Mouse (Mus musculus): Measurements from ENCODE around the gene Trap1. TPM values are rescaled to one million over a fixed set of nuclear protein-coding genes. Genes with fewer than 3 reads are reported as not detected.

Trap1 gene
- polyA plus RNA-seq, 1 experiment from 2014 or later: 48.4 TPM

- H3K27ac ChIP-seq: no peak overlapping the region
These were observed 63.5 kb downstream of the Trap1 start for GRCm38 (mm10) chr16:4014040-4014668.

DNA sequence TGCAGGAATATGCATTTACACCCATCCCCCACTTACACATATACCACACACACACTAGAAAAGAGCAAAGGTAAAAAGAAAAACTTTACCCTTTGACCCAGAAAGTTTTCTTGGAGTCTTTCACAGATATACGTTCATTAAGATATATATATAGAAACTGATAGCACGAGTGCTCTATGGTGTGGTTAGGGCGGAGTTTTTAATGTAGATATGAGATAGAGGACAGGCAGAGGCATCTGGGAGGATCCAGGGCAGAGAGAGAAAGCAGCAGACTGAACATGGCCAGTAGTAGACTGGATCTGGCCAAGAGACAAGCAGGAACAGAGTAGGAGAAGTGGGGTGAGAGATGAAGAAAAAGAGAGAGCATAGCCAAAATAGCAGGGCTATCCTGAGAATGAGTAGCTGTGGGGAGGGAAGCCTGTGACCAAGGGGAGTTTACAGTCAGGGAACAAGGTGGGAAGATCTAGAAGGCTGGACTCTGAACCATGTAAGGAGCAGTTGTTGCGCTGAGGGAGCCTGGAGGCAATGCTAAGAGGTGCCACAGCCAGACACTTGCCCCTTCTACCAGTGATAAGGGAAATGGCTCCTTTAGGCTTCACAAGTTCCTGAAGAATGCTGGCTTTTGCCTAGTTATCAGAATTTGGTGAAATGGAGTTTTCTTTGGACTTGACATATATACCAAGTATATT, 64.6 kb downstream of the Trap1 start:
- WGBS: 78% methylated on average over 4 of the region's 4 CpGs
- Histone ChIP-seq H3K9me3 (0 out of 2 replicates have a peak, but pooled peaks cover 9% of the 10 kb centered on the region), H3K4me3 (replicated peaks) (no peak overlapping the region), H3K27me3 (no peaks in the 10 kb centered on the region), H3K9ac (replicated peaks) (no peak overlapping the region), H3K4me2 (replicated peaks) (no peak overlapping the region), H3K27ac (no peak overlapping the region), H3K36me3 (no peaks in the 10 kb centered on the region), H3K4me1 (replicated peaks) (no peaks in the 10 kb centered on the region)
- ATAC-seq: no peak

More at GRCm38 (mm10) chr16:4014040-4014668, 63.5 kb downstream of the Trap1 start:
- 83% methylated on average over 5 of the region's 5 CpGs for WGBS
- H3K4me1 ChIP-seq (replicated peaks): no peaks in the 10 kb centered on the region
- H3K4me2 ChIP-seq (replicated peaks): no peak overlapping the region
- ATAC-seq: no peak
- no peak overlapping the region for H3K9ac ChIP-seq (replicated peaks)
- H3K27me3 ChIP-seq: no peaks in the 10 kb centered on the region
- no peak overlapping the region for H3K4me3 ChIP-seq (replicated peaks)
- H3K36me3 ChIP-seq: no peaks in the 10 kb centered on the region
- 0 out of 2 replicates have a peak, but pooled peaks cover 9% of the 10 kb centered on the region for H3K9me3 ChIP-seq

DNA sequence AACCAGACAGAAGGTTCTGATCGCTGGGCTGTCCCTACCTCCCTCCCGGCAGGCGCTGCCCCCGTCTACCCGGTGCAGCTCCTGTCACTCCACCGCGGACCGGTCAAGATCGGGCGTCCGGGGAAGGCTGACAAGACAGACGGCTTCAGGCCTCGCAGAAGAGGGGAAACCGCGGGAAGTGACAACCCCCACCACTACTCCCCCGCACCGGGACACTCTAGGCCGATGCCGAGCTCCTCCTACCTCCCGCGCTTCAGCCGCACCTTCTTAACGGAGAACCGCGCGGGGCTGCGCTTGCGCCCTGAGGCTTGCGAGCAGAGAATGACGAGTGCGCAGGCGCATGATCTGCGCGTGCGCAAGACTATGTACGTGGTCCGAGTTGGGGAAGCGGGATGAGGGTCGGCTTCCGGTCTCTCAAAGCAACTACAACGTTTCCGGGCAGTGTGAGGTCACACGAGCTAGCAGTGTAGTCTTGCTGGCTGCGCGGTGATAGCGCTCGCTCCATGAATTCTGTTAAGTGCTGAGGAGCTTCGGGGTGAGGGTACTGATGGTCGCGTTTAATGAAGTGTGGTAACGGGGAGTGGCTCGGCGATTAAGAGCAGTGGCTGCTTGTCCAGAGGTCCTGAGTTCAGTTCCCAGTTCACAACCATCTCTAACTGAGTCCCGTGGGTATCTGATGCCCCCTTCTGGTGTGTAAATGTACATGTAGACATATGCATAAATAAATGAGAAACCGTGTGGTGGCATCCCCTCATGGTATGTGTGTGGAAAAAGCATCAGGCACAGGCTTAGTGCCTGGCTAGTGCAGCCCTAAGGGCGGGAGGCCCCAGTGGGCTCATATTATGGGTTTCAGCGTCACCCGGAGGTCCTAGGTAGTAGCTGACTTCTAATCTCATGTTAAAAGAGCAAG, 73.9 kb downstream of the Trap1 start, which contains the start of gene Slx4:
Gene Slx4 (minus strand): TSS at position 282 of the 910 bp plus-strand sequence.
- Histone ChIP-seq H3K9ac (replicated peaks) (peak within 1 kb of the TSS; percentile 89), H3K27me3 (no peaks in the 10 kb centered on the region), H3K9me3 (no peaks in the 10 kb centered on the region), H3K4me3 (replicated peaks) (peak within 1 kb of the TSS; percentile 93), H3K4me2 (replicated peaks) (peak within 1 kb of the TSS; percentile 77), H3K4me1 (replicated peaks) (peaks cover 20% of the 10 kb centered on the region), H3K27ac (peak within 1 kb of the TSS; percentile 87), H3K36me3 (peaks cover 25% of the 10 kb centered on the region)
- 1% methylated on average over 58 of the region's 58 CpGs for WGBS
- peak; percentile 99 for ATAC-seq

Small RNAs within 50 kb of the gene (microRNA-seq; reads per million reads assigned to microRNA genes)
- gene Gm23413: not detected

Other genes with a start within 250 kb of the Trap1 start
- not detected in 2 replicates for gene Olfr15, start 246.9 kb downstream of the Trap1 start, polyA plus RNA-seq (2015; fragmentation: Nextera tagmentation; extraction: Ambion mirVana)
- 2.2 TPM in 2 replicates for gene Zfp174, start 230.6 kb downstream of the Trap1 start, polyA plus RNA-seq (2015; fragmentation: Nextera tagmentation; extraction: Ambion mirVana)
- gene Naa60, start 205.5 kb downstream of the Trap1 start, polyA plus RNA-seq (2015; fragmentation: Nextera tagmentation; extraction: Ambion mirVana): 79.7 and 80.5 TPM in 2 replicates
- 15.2 and 17.5 TPM in 2 replicates for gene Zfp597, start 193.3 kb downstream of the Trap1 start, polyA plus RNA-seq (2015; fragmentation: Nextera tagmentation; extraction: Ambion mirVana)
- gene Gm20695, start 193.2 kb downstream of the Trap1 start, polyA plus RNA-seq (2015; fragmentation: Nextera tagmentation; extraction: Ambion mirVana): 1.6 and 4.9 TPM in 2 replicates
- 11.1 and 12.2 TPM in 2 replicates for gene 1700037C18Rik, start 169.1 kb downstream of the Trap1 start, polyA plus RNA-seq (2015; fragmentation: Nextera tagmentation; extraction: Ambion mirVana)
- 33.2 and 33.4 TPM in 2 replicates for gene Cluap1, start 169.0 kb downstream of the Trap1 start, polyA plus RNA-seq (2015; fragmentation: Nextera tagmentation; extraction: Ambion mirVana)
- 0.90 and 1.0 TPM in 2 replicates for gene Nlrc3, start 101.2 kb downstream of the Trap1 start, polyA plus RNA-seq (2015; fragmentation: Nextera tagmentation; extraction: Ambion mirVana)
- gene Slx4, start 74.1 kb downstream of the Trap1 start, polyA plus RNA-seq (2015; fragmentation: Nextera tagmentation; extraction: Ambion mirVana): 24.7 and 25.3 TPM in 2 replicates
- gene Dnase1, start 40.9 kb downstream of the Trap1 start, polyA plus RNA-seq (2015; fragmentation: Nextera tagmentation; extraction: Ambion mirVana): 5.1 and 7.1 TPM in 2 replicates
- gene Crebbp, start 136.2 kb upstream of the Trap1 start, polyA plus RNA-seq (2015; fragmentation: Nextera tagmentation; extraction: Ambion mirVana): 43.8 and 47.1 TPM in 2 replicates

Measured in midbrain, embryonic 13.5 days (tissue).